Mouse (Mus musculus) thymus, adult 2 months (tissue): ENCODE results near the gene Angptl1.

Source experiments
- CTCF ChIP-seq: fragments of 200-500 bp; IDR thresholded peaks from 2 replicates; pipeline ENCODE4 v1.5.1; 2012; ENCODE audit warnings: mild to moderate bottlenecking, control low read depth, low read length, moderate library complexity, borderline replicate concordance; ENCODE audit not compliant: control insufficient read depth, poor library complexity, insufficient read depth; ENCODE audit errors: extremely low read depth
- POLR2A ChIP-seq: fragments of 200-500 bp; IDR thresholded peaks from 2 replicates; pipeline ENCODE4 v1.6.1; 2012; ENCODE audit warnings: mild to moderate bottlenecking, low read length, control low read depth, moderate library complexity; ENCODE audit not compliant: control insufficient read depth, poor library complexity, insufficient read depth; ENCODE audit errors: extremely low read depth

DNA sequence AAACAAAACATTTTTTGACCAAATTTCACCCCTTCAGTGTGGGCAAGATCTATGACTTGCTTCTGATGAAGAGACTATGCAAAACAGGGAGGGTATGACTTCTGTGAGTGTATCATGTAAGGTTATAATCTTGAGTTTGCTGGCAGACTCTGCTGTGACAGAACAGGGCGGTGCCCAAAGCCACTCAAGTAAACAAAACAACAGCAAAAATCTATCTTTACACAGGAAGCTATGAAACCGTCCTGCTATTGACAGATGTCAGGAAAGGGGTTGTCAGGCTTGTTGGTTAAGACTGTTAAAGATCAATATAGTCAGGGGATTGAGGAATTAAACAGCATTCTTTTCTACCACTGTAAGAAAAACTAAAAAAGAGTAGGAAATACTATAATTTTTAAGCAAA lies 67.3 kb downstream of the Angptl1 start:
- TF ChIP-seq POLR2A = no peak
- no peak for TF ChIP-seq CTCF
